Mouse (Mus musculus): Measurements from ENCODE around the gene 4932438H23Rik.

- TF ChIP-seq MYOD1 (IDR thresholded peaks at IDR 0.05; ENCODE audit: control insufficient read depth in 1 of 3, insufficient read length in 2 of 3, low read depth in 2 of 3) (no peak), POLR2A (IDR thresholded peaks at IDR 0.05; ENCODE audit: insufficient read length, low read depth) (no peak), E2F4 (IDR thresholded peaks at IDR 0.05; ENCODE audit: insufficient read depth) (no peak), MAX (IDR thresholded peaks at IDR 0.05; ENCODE audit: low read depth) (no peak), USF1 (IDR thresholded peaks at IDR 0.05; ENCODE audit: low read depth) (no peak)
Measured at GRCm38 (mm10) chr16:91056043-91056821, 38.7 kb downstream of the 4932438H23Rik start.

Data from myocyte (in vitro differentiated cells).